Mouse (Mus musculus) heart, postnatal 36 days (tissue): ENCODE results near the gene Cd2. TPM values are rescaled to one million over a fixed set of nuclear protein-coding genes. Genes with fewer than 3 reads are reported as not detected.

Source experiments
- DNase-seq, 2 experiments: peaks; one replicate each; pipeline ENCODE4 v3.0.0; 2021 to 2022
- intact Hi-C: fragments of 180-260 bp; cut with DNase I; formaldehyde crosslinking; loops from one replicate; pipeline ENCODE4 v1.15.1; 2025
- total RNA-seq, 2 experiments: library from RNA; stranded (reverse); gene quantifications; 2 replicates each; pipeline ENCODE4 v1.2.3; 2021

Cd2 gene
- total RNA-seq, 2 experiments from 2014 or later, result 0.43 to 0.44 TPM

GRCm38 (mm10) chr3:101276501-101277320, 11.0 kb downstream of the Cd2 start:
- intact Hi-C loops, result no loop called here
- no peak for DNase-seq

DNA sequence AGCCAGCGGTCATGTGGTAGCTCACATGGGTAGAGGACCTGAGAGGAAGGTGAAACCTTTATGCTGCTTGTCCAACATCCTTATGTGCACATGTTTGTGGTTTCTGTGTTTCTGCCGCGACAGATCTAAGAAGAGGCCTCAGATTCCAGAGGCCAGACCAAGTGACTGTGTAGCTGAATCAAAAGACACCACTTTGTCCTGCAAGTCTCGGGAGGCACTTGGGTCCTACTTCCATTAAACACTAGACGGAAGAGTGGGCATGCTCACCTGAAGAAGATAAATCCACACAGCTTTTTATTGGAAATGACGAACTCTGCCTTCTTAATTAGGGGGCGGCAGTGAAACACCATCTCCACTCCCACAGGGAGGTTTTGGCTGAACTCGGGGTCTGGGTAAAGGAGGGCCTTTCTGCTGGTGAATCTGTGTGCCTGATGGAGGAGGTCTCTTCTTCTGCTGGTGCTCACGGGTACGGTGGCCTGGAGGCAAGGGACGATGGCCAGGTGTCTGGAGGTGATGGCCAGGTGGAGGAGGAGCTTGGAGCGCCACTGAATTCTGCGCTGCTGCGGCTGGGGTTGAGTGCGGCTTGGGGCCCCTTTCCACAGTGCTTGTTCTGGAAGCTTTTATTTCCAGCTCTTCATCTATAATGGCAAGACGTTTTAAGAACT, 12.0 kb downstream of the Cd2 start:
- intact Hi-C loops, result no loop called here

GRCm38 (mm10) chr3:101274794-101275193, 12.9 kb downstream of the Cd2 start:
- no peak for DNase-seq
- intact Hi-C loops, result no loop called here

More for the DNA sequence above, 12.0 kb downstream of the Cd2 start:
- no peak for DNase-seq

GRCm38 (mm10) chr3:101274041-101274770, 13.5 kb downstream of the Cd2 start:
- intact Hi-C loops, result no loop called here
- DNase-seq, result peak; percentile 59 to 62

- intact Hi-C loops, result no loop called here
- DNase-seq, result no peak
These were observed 15.6 kb downstream of the Cd2 start for GRCm38 (mm10) chr3:101272166-101272565.

DNA sequence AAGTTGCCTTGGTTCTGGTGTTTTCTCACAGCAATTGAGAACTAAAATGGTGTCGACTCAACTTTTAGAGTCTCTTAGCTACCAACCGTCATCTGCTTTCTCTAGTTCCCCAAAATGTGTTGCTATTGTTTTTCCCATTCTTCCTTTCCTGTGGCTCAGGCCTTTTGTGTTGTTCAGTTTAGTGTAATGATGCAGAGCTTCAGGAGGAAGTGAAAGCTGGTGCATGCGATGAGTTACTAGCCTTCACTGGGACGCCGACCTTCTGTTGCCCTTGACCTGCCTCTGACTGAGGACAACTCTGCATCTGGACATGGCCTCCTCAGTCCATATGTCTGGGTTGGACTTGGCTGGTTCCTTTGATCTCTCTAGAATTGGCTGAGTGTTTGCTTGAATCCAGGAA, 16.9 kb downstream of the Cd2 start:
- intact Hi-C loops, result no loop called here
- DNase-seq, result no peak

DNA sequence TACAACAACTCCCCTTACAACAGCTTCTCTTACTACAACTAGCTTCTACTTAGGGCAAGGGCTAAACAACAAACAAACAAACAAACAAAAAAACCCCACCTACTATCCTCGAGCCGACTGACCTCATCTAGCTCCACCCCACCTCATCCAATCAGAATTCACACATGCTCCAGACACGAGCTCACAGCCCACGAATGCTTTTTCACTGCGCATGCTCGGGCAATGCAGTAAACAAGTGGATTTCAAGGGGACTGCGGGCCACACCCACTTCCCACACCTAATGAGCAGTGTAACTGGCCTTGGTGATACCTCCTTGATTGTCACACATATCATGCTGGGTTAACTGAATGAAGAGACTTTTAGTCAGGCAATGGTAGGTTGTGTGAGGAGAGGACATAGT, 19.4 kb downstream of the Cd2 start:
- no peak for DNase-seq
- intact Hi-C loops, result no loop called here

DNA sequence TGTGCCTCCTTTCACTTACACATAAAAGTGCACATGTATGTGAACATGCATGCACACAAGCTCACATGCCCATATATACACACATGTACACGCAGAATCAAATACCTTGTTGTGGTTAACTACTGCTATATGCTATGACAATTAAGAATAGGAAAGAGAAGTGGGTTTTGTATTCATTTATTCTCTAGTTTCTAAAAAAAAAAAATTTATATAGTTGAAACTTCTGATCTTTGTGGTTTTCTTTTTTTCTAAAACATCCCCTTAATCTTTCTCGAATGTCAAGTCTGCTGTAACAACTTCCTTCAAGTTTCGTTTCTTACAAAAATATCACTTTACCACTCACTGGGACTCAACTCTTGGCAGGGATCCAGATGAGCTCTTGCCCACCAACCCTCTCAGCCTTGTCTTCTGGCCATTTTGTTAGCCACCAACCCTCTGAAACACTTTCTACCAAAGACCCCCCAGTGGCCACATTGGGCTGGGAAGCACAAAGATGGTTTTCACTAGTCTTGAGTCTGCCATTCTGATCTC, 22.1 kb downstream of the Cd2 start:
- intact Hi-C loops, result no loop called here
- no peak for DNase-seq

GRCm38 (mm10) chr3:101258976-101259375, 28.8 kb downstream of the Cd2 start:
- DNase-seq, result no peak
- intact Hi-C loops, result no loop called here

DNA sequence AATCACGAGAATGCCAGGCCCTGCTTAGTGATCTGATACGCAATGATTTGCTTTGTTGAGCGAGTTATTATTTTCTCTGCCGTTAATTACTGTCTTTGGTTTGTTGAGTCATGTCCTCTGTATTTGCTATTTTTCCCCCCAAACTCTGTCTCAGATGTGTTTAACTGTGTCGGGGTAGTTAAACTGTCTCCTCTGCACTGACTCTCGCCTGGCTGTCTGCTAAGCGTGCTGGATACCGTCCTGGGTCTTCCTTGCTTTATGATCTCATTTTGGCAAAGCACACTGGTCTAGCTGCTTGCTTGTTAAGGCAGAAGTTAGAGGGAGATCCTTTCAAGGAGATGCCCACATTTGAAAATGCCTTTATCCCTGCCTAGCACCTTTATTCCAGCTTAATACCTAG, 31.6 kb downstream of the Cd2 start:
- intact Hi-C loops, result no loop called here
- DNase-seq, result no peak

- no peak for DNase-seq
- intact Hi-C loops, result no loop called here
These were observed 35.6 kb downstream of the Cd2 start for GRCm38 (mm10) chr3:101252141-101252540.

- DNase-seq, result no peak
- intact Hi-C loops, result no loop called here
These were observed 37.9 kb downstream of the Cd2 start for GRCm38 (mm10) chr3:101249846-101250245.

DNA sequence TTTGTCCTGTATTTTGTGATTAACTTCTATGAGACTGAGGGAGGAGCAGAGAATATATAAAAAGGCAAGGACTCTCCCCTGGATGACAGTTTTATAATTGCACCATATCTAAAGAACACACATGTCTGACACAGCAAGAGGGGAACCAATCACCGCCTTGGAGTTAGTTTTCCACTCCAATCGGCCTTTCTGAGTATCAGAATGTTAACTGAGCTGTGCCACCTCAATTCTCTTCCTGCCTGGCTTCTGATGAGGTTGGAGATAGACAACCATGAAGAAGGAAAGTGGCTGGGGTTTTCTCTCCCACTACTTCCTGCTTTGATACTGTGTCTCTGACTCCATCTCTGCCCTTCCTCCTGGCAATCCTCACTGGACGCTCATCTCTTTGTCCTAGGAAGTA, 42.5 kb downstream of the Cd2 start:
- intact Hi-C loops, result no loop called here

DNA sequence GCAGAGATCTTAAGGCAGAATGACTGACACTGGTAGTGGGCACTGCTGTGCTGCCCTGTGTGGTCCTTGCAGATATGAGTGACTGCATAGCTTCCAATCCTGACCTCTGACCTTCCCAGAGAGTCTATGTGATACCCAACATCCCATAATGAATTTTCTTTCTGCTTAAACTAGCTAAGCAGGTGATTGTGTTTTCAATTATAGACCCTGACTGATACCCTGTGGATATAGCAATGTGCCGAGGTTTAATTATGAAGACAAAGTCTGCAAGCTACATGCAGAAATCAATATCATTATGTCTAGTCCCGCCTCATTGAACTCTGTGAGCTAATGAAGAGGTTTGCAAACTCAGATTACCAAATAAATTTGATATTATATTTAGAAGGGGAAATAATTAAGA, 44.7 kb downstream of the Cd2 start:
- intact Hi-C loops, result no loop called here
- DNase-seq, result no peak

More for the DNA sequence above, 42.5 kb downstream of the Cd2 start:
- no peak for DNase-seq

DNA sequence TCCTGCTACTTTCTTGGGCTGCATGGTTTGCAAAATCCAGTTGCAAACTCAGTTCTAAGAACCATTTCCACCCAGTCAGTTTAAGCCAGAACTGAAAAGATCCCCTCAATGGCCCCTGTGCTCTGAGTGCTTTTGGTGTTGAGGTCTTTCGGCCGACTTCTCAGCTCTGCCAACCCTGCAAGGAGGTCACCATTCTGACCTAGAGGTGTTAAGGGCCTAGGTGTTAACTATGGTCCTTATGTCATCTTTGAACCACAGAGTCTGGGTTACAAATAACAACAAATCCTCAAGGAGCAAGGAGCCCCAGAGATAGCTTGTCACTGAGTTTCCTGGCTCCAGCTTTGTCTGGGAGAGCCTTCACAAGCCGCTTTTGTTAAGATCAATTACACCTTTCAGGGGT, 45.9 kb downstream of the Cd2 start:
- intact Hi-C loops, result no loop called here
- no peak for DNase-seq

DNA sequence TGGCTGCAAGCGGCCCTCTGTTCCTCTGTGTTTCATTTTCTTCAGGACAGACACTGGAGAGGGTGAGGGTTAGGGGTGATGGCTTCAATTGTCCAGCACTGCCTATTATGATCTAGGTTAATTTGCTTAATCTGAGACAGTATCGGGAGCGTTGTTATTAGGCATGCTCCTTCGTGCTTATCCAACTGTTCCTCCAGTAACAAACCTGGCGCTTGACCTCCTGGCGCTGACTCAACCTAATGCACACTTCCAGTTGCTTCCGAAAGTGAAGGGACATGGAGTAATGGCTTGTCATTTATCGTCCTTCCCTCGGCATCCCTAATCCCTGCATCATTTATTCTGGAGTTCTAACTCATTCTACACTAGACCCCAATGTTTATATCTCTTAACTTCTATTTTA, 46.9 kb downstream of the Cd2 start:
- DNase-seq, result no peak
- intact Hi-C loops, result no loop called here

DNA sequence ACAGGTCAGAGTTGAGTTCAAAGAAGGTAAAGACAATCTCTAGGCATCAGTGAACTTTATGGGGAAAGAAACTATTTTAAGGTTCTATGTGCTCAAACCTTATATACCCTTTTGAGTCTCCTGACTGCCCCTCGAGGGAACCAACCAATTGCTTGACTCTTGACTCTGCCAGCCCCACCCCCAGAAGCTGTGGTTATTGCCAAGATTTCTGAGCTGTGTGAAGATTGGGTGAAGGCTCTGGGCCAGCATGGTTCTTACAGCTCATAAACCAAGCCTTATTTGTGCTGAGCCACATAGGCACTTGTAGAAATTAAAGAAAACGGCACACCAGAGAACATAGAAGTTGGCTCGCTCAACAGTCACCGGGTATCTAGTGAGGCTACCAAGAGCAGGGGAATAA, 48.5 kb downstream of the Cd2 start:
- intact Hi-C loops, result no loop called here
- DNase-seq, result no peak

- intact Hi-C loops, result no loop called here
These were observed 49.0 kb downstream of the Cd2 start for GRCm38 (mm10) chr3:101238695-101239094.

GRCm38 (mm10) chr3:101236995-101237808, 50.5 kb downstream of the Cd2 start:
- intact Hi-C loops, result no loop called here
- DNase-seq, result no peak

More at GRCm38 (mm10) chr3:101238695-101239094, 49.0 kb downstream of the Cd2 start:
- DNase-seq, result no peak

DNA sequence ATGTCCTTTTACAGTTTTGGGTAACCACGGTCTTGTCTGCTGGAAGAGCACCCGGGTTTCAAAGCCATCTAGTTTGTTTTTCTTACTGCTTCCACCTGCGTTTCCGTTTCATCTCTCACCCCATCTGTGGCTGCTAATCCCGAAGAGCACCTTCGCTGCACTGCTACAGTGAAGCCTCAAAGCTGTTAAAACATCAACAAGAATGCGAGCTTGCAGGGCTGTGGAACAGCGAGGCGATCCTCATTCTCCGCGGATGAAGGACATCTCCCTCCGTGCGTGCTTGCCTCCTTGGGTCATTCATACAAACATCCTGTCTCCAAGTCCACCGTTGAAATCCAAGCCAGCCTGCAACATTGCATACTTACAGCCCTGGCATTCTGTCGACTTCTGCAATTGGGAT, 51.5 kb downstream of the Cd2 start:
- intact Hi-C loops, result no loop called here
- DNase-seq, result no peak
